Mouse (Mus musculus): ENCODE measurements around the gene Aph1b.

Gene Aph1b

GRCm38 (mm10) chr9:66736551-66736950 is 58.7 kb downstream of the Aph1b start:
- DNase-seq: peak; percentile 92

- DNase-seq: no peak
These were observed 59.3 kb downstream of the Aph1b start for GRCm38 (mm10) chr9:66736016-66736415.

DNA sequence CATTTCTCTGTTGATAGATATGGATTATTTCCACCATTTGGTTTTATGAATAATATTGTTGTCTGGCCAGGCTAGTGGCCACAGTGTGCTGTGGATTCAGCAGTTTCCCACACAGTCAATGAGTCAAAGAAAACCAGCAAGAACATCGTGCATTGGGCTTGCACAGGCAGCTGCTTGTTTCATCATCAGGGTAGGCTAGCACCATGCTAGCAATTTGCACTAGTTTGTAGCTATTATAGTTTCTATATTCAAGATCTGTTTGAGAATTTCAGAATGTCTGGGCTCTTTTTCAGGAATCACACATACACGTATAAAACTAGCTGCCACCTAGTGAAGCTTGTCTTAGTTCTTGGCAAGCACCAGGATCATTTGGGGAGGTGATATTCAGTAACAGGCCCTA is 60.2 kb downstream of the Aph1b start:
- DNase-seq: no peak

GRCm38 (mm10) chr9:66734568-66734967 is 60.7 kb downstream of the Aph1b start:
- peak; percentile 61 for DNase-seq

DNA sequence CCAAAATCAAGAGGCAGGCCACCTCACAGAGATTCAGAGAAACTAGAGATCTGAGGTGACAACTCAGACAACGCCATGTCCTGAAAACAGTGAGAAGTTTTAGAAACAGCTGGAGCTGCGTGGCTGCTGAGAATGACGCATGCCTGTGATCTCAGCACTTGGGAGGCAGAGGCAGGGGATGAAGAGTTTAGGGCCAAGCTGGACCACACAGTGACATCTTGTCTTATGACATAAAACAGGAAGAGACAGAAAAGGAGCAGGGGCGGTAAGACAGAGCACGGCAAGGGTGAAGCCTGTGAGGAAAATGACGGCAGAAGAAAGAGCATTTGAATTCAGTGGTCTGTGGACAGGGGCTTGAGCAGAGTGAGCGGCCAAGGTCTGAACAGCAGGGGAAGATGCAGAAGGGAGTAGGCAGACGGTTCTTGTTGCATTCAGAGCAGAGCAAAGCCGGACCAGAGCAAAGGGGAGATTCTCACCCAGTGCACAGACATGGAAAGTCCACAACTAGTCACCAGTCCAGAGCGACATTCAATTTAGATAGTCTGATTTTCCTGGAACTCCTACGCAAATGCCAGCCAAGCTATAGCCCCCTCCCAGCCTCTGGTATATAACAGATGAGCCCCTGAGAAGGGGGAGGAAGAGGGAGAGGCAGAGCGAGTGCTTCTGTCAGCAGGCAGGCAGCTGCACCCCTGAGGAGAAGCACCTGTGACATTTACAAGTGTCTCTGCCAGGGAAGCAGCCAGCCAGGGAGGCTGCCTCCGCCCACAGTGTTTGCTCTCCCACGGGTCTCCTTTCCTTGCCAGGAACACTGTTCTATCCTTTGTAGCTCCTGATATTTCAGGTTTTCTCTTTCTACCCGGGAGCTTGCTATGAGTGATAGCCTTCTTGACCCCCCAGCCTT is 62.2 kb downstream of the Aph1b start:
- peak; percentile 64 for DNase-seq

- no peak for DNase-seq
These were observed 64.0 kb downstream of the Aph1b start for GRCm38 (mm10) chr9:66731284-66731683.

DNA sequence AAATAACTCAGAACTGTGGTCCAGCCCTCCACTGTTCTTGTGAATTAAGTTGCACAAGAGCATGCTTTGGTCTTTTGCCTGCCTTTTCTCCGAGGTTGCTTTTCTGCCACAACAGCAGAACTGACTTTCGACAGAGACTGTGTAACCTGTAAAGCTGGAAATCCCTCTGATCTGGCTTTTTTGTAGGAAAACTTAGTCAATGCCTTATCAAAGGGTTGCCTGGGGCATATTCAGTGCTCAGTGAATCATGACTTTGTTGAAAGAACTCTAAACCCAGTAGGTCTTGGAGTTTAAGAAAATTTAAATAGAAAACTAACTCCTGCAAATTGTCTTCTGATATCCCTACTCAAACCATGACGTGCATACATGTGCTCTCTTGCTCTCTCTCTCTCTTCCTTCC is 64.7 kb downstream of the Aph1b start:
- DNase-seq: no peak

GRCm38 (mm10) chr9:66727333-66727732 is 68.0 kb downstream of the Aph1b start:
- no peak for DNase-seq

DNA sequence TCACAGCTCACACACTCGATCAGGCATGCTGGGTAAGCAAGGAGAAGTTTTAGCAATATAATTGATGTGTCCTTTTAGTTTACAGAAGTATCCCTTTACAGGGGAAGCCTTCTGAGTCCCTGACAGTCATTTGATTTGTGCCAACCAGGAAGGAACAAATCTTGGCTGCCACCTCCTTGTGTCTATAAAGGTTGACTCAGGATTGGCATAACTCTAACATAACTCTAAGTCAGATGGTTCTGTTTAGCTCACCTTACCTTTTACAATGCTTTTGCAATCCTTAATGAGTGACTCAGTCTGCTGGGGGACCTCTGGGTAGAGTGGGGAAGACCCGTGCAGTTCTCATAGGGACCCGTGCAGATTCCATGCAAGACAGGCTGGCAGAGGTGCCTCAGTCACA is 69.7 kb downstream of the Aph1b start:
- DNase-seq: no peak

Data from kidney, adult 11 months (tissue).